Mouse (Mus musculus): Measurements from ENCODE around the gene Sdcbp2. TPM values are rescaled to one million over a fixed set of nuclear protein-coding genes. Genes with fewer than 3 reads are reported as not detected.
A peak's percentile ranks its signal among the peaks of the same experiment; 100 is the strongest.

The Sdcbp2 gene
- not detected in 2 replicates for polyA plus RNA-seq (2011; ENCODE audit: insufficient read depth, insufficient read length, low replicate concordance, missing spikeins)

GRCm38 (mm10) chr2:151571873-151572700 is at the start of gene Sdcbp2:
TSS of gene Sdcbp2 (plus strand) at chr2:151572622.
- H3K4me1 ChIP-seq (ENCODE audit: control insufficient read depth, insufficient read depth, low read length), result no peaks in the 10 kb centered on the region
- TF ChIP-seq POLR2A (IDR thresholded peaks at IDR 0.05; ENCODE audit: borderline replicate concordance, control insufficient read depth, low read depth, low read length) (no peak), CTCF (IDR thresholded peaks at IDR 0.05; ENCODE audit: control insufficient read depth, insufficient read depth, low read length) (no peak)
- WGBS, result 60% methylated on average over 17 of the region's 17 CpGs
- no peak within 1 kb of the TSS for H3K4me3 ChIP-seq (replicated peaks; ENCODE audit: control insufficient read depth, low read depth, low read length)
- peak within 1 kb of the TSS; percentile 22; the same call in 1 of the 2 replicates for H3K27ac ChIP-seq (ENCODE audit: control insufficient read depth, insufficient read depth, low read depth, low read length, poor library complexity)

- no peak overlapping the region for H3K4me3 ChIP-seq (replicated peaks; ENCODE audit: control insufficient read depth, low read depth, low read length)
- TF ChIP-seq CTCF (IDR thresholded peaks at IDR 0.05; ENCODE audit: control insufficient read depth, insufficient read depth, low read length) (no peak), POLR2A (IDR thresholded peaks at IDR 0.05; ENCODE audit: borderline replicate concordance, control insufficient read depth, low read depth, low read length) (no peak)
- 56% methylated on average over 4 of the region's 4 CpGs for WGBS
- no peaks in the 10 kb centered on the region for H3K4me1 ChIP-seq (ENCODE audit: control insufficient read depth, insufficient read depth, low read length)
- no peak overlapping the region for H3K27ac ChIP-seq (ENCODE audit: control insufficient read depth, insufficient read depth, low read depth, low read length, poor library complexity)
Measured at GRCm38 (mm10) chr2:151524324-151525041, 47.9 kb upstream of the Sdcbp2 start.

- WGBS, result 69% methylated on average over 2 of the region's 2 CpGs
- TF ChIP-seq POLR2A (IDR thresholded peaks at IDR 0.05; ENCODE audit: borderline replicate concordance, control insufficient read depth, low read depth, low read length), result no peak
- no peak for TF ChIP-seq CTCF (IDR thresholded peaks at IDR 0.05; ENCODE audit: control insufficient read depth, insufficient read depth, low read length)
Measured at GRCm38 (mm10) chr2:151525520-151525919, 46.9 kb upstream of the Sdcbp2 start.

GRCm38 (mm10) chr2:151528066-151528465 is 44.4 kb upstream of the Sdcbp2 start:
- H3K27ac ChIP-seq (ENCODE audit: control insufficient read depth, insufficient read depth, low read depth, low read length, poor library complexity), result no peak overlapping the region
- 78% methylated on average over 1 of the region's 1 CpGs for WGBS
- H3K4me3 ChIP-seq (replicated peaks; ENCODE audit: control insufficient read depth, low read depth, low read length), result no peak overlapping the region
- no peaks in the 10 kb centered on the region for H3K4me1 ChIP-seq (ENCODE audit: control insufficient read depth, insufficient read depth, low read length)
- TF ChIP-seq POLR2A (IDR thresholded peaks at IDR 0.05; ENCODE audit: borderline replicate concordance, control insufficient read depth, low read depth, low read length) (no peak), CTCF (IDR thresholded peaks at IDR 0.05; ENCODE audit: control insufficient read depth, insufficient read depth, low read length) (no peak)

More at GRCm38 (mm10) chr2:151525520-151525919, 46.9 kb upstream of the Sdcbp2 start:
- H3K4me1 ChIP-seq (ENCODE audit: control insufficient read depth, insufficient read depth, low read length), result no peaks in the 10 kb centered on the region
- H3K4me3 ChIP-seq (replicated peaks; ENCODE audit: control insufficient read depth, low read depth, low read length), result no peak overlapping the region
- no peak overlapping the region for H3K27ac ChIP-seq (ENCODE audit: control insufficient read depth, insufficient read depth, low read depth, low read length, poor library complexity)

- no peaks in the 10 kb centered on the region; the same call in 1 of the 2 replicates for H3K4me1 ChIP-seq (ENCODE audit: control insufficient read depth, insufficient read depth, low read length)
- no peak for TF ChIP-seq POLR2A (IDR thresholded peaks at IDR 0.05; ENCODE audit: borderline replicate concordance, control insufficient read depth, low read depth, low read length)
- no peak for TF ChIP-seq CTCF (IDR thresholded peaks at IDR 0.05; ENCODE audit: control insufficient read depth, insufficient read depth, low read length)
Measured at GRCm38 (mm10) chr2:151529169-151529568, 43.3 kb upstream of the Sdcbp2 start.

DNA sequence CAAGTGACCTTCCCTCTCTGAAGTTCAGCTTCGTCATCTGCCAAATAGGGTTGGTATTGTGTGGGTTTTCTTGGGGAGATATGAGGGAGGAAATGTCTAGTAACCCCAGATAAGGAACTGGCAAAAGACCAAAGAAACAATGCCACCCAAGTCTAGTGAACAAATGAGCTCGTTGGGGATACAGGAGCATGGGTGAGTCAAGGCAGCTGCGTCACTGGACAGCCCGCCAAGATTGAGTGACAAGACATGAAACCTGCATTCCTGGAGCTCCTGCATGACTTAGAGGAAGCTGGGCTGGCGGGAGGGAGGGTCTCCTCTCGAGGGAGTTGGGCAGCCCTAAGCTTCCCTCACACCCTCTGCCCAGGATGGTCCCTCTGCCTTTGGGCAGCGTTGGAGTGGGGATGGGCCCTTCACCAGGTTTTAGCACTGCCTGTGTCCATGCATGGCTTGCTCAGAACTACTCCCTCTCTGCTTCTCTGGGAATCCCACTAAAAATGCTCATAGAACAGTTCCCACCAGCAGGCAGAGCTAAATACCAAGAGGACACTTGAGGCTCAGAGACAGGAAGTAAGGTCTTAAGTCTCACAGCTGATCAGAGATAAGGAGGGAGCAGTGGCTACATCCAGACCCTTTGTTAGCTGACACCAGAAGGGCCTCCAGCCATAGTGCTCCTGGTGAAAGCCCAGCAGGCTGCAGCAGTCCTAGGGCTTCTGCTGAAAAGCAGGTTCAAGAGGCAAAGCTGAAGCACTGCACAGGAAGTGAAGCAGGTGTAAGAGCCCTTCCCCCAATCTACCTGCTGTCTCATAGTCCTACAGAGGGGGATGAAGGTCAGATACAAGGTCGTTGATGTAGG is 41.8 kb upstream of the Sdcbp2 start:
- Histone ChIP-seq H3K27ac (ENCODE audit: control insufficient read depth, insufficient read depth, low read depth, low read length, poor library complexity) (no peak overlapping the region), H3K4me3 (replicated peaks; ENCODE audit: control insufficient read depth, low read depth, low read length) (no peak overlapping the region), H3K4me1 (ENCODE audit: control insufficient read depth, insufficient read depth, low read length) (no peaks in the 10 kb centered on the region; the same call in 1 of the 2 replicates)
- WGBS, result 17% methylated on average over 8 of the region's 8 CpGs
- TF ChIP-seq POLR2A (IDR thresholded peaks at IDR 0.05; ENCODE audit: borderline replicate concordance, control insufficient read depth, low read depth, low read length), result no peak
- no peak for TF ChIP-seq CTCF (IDR thresholded peaks at IDR 0.05; ENCODE audit: control insufficient read depth, insufficient read depth, low read length)

More at GRCm38 (mm10) chr2:151529169-151529568, 43.3 kb upstream of the Sdcbp2 start:
- no peak overlapping the region for H3K4me3 ChIP-seq (replicated peaks; ENCODE audit: control insufficient read depth, low read depth, low read length)
- H3K27ac ChIP-seq (ENCODE audit: control insufficient read depth, insufficient read depth, low read depth, low read length, poor library complexity), result no peak overlapping the region

GRCm38 (mm10) chr2:151533632-151534031 is 38.8 kb upstream of the Sdcbp2 start:
- 28% methylated on average over 6 of the region's 6 CpGs for WGBS
- Histone ChIP-seq H3K4me1 (ENCODE audit: control insufficient read depth, insufficient read depth, low read length) (no peaks in the 10 kb centered on the region; the same call in 1 of the 2 replicates), H3K4me3 (replicated peaks; ENCODE audit: control insufficient read depth, low read depth, low read length) (no peak overlapping the region), H3K27ac (ENCODE audit: control insufficient read depth, insufficient read depth, low read depth, low read length, poor library complexity) (no peak overlapping the region)
- TF ChIP-seq POLR2A (IDR thresholded peaks at IDR 0.05; ENCODE audit: borderline replicate concordance, control insufficient read depth, low read depth, low read length) (no peak), CTCF (IDR thresholded peaks at IDR 0.05; ENCODE audit: control insufficient read depth, insufficient read depth, low read length) (no peak)
